Mouse (Mus musculus) hindbrain, postnatal 0 days (tissue): ENCODE results near the gene Krt79. TPM values are rescaled to one million over a fixed set of nuclear protein-coding genes. Genes with fewer than 3 reads are reported as not detected.

Source experiments
- ATAC-seq: fragments of 200-750 bp; cut with Nextera tagmentation; 2 replicates; pipeline ENCODE4 v1.8.0; 2017; ENCODE audit warnings: mild to moderate bottlenecking, moderate TSS enrichment, moderate library complexity
- DNase-seq: peaks from one replicate; pipeline ENCODE4 v3.0.0-alpha.2; 2015; ENCODE audit warnings: low spot score
- H3K27ac ChIP-seq: fragments of 300-500 bp; sonication (generic); 2 replicates; pipeline ENCODE4 v1.5.1; 2014; ENCODE audit warnings: mild to moderate bottlenecking
- H3K27me3 ChIP-seq: fragments of 300-500 bp; sonication (generic); 2 replicates; pipeline ENCODE4 v1.6.1; 2014; ENCODE audit warnings: low read length, mixed read lengths; ENCODE audit not compliant: insufficient read depth
- H3K36me3 ChIP-seq: fragments of 300-500 bp; sonication (generic); 2 replicates; pipeline ENCODE4 v1.6.1; 2014; ENCODE audit warnings: low read length, mixed read lengths; ENCODE audit not compliant: insufficient read depth
- H3K4me1 ChIP-seq: fragments of 300-500 bp; sonication (generic); 2 replicates; pipeline ENCODE4 v1.6.1; 2014; ENCODE audit warnings: antibody characterized with exemption, low read length, mixed read lengths; ENCODE audit not compliant: insufficient read depth
- H3K4me2 ChIP-seq: fragments of 300-500 bp; sonication (generic); 2 replicates; pipeline ENCODE4 v1.6.1; 2014; ENCODE audit warnings: low read depth, mild to moderate bottlenecking, low read length, moderate library complexity, mixed read lengths
- H3K4me3 ChIP-seq: fragments of 300-500 bp; sonication (generic); 2 replicates; pipeline ENCODE4 v1.5.1; 2014; ENCODE audit warnings: low read length
- H3K9ac ChIP-seq: fragments of 300-500 bp; sonication (generic); replicated peaks from 2 replicates; pipeline ENCODE4 v1.6.1; 2014; ENCODE audit warnings: mild to moderate bottlenecking, low read length, moderate library complexity, mixed read lengths
- H3K9me3 ChIP-seq: fragments of 300-500 bp; sonication (generic); 2 replicates; pipeline ENCODE4 v1.6.1; 2016; ENCODE audit warnings: low read length, mixed read lengths
- CTCF ChIP-seq: IDR thresholded peaks from 2 replicates; pipeline ENCODE4 v1.5.1; 2016; ENCODE audit warnings: antibody characterized with exemption, control low read depth, low read depth
- WGBS: fragments of 180-500 bp; shearing (Covaris S2); extraction: QIAGEN DNeasy Blood & Tissue Kit; methylation state at CpG from one replicate; pipeline ENCODE4 v1.1.7; 2014; 5-methylcytosine and 5-hydroxymethylcytosine counted together
- polyA plus RNA-seq: library from polyadenylated mRNA; unstranded; fragments of >200 nt; fragmentation: Nextera tagmentation; extraction: Ambion mirVana; gene quantifications from 2 replicates; pipeline ENCODE4 v1.2.1, GENCODE M21; 2015
- total RNA-seq: library from RNA; depleted of rRNA; stranded (reverse); fragments of >200 nt; gene quantifications from 2 replicates; pipeline ENCODE4 v1.2.3, GENCODE M21; 2014

The Krt79 gene
- total and polyA plus RNA-seq, 2 experiments from 2014 or later, result 0.21 to 0.50 TPM

GRCm38 (mm10) chr15:101938600-101939308 lies 1.4 kb downstream of the Krt79 start:
- WGBS, result 81% methylated on average over 9 of the region's 9 CpGs
- no peak for TF ChIP-seq CTCF
- no peaks in the 10 kb centered on the region for H3K4me1 ChIP-seq
- no peaks in the 10 kb centered on the region for H3K36me3 ChIP-seq
- no peak overlapping the region for H3K9ac ChIP-seq
- H3K27ac ChIP-seq, result no peak overlapping the region
- no peaks in the 10 kb centered on the region for H3K9me3 ChIP-seq
- no peak overlapping the region for H3K4me3 ChIP-seq
- H3K27me3 ChIP-seq, result no peaks in the 10 kb centered on the region
- DNase-seq (no peak), ATAC-seq (no peak)
- H3K4me2 ChIP-seq, result no peak overlapping the region

- DNase-seq (no peak), ATAC-seq (no peak)
- Histone ChIP-seq H3K4me3 (no peak overlapping the region), H3K27me3 (no peaks in the 10 kb centered on the region; the same call in 1 of the 2 replicates), H3K9ac (no peak overlapping the region), H3K27ac (no peak overlapping the region), H3K4me2 (no peak overlapping the region), H3K4me1 (0 out of 2 replicates have a peak, but pooled peaks cover 11% of the 10 kb centered on the region), H3K36me3 (no peaks in the 10 kb centered on the region), H3K9me3 (no peaks in the 10 kb centered on the region)
- 81% methylated on average over 6 of the region's 6 CpGs for WGBS
- TF ChIP-seq CTCF, result no peak
These were observed 7.1 kb downstream of the Krt79 start for GRCm38 (mm10) chr15:101933024-101933423.

GRCm38 (mm10) chr15:101929666-101930065 lies 10.5 kb downstream of the Krt79 start:
- H3K9ac ChIP-seq, result peak overlapping the region; percentile 21; the same call in 1 of the 2 replicates
- H3K4me2 ChIP-seq, result peak overlapping the region; percentile 38
- no peaks in the 10 kb centered on the region for H3K36me3 ChIP-seq
- H3K9me3 ChIP-seq, result no peaks in the 10 kb centered on the region
- WGBS, result 9% methylated on average over 17 of the region's 17 CpGs
- no peak; the same call in 1 of the 2 replicates for ATAC-seq
- H3K4me1 ChIP-seq, result 0 out of 2 replicates have a peak, but pooled peaks cover 11% of the 10 kb centered on the region
- H3K27ac ChIP-seq, result no peak overlapping the region
- H3K27me3 ChIP-seq, result no peaks in the 10 kb centered on the region; the same call in 1 of the 2 replicates
- no peak for TF ChIP-seq CTCF
- peak; percentile 4 for DNase-seq
- H3K4me3 ChIP-seq, result 0 out of 2 replicates have a peak overlapping the region, but pooled peaks have one; percentile 1

GRCm38 (mm10) chr15:101929087-101929486 lies 11.0 kb downstream of the Krt79 start:
- no peaks in the 10 kb centered on the region for H3K9me3 ChIP-seq

GRCm38 (mm10) chr15:101927340-101928080 lies 12.6 kb downstream of the Krt79 start:
- Histone ChIP-seq H3K4me2 (no peak overlapping the region), H3K9ac (no peak overlapping the region), H3K36me3 (no peaks in the 10 kb centered on the region), H3K4me1 (0 out of 2 replicates have a peak, but pooled peaks cover 11% of the 10 kb centered on the region), H3K27me3 (no peaks in the 10 kb centered on the region; the same call in 1 of the 2 replicates), H3K4me3 (no peak overlapping the region), H3K9me3 (no peaks in the 10 kb centered on the region), H3K27ac (no peak overlapping the region)
- DNase-seq (no peak), ATAC-seq (no peak)
- whole genome bisulfite sequencing, result 65% methylated on average over 12 of the region's 12 CpGs
- no peak for TF ChIP-seq CTCF

More at GRCm38 (mm10) chr15:101929087-101929486, 11.0 kb downstream of the Krt79 start:
- Histone ChIP-seq H3K27me3 (no peaks in the 10 kb centered on the region; the same call in 1 of the 2 replicates), H3K4me2 (no peak overlapping the region), H3K9ac (no peak overlapping the region), H3K4me3 (no peak overlapping the region), H3K36me3 (no peaks in the 10 kb centered on the region), H3K27ac (no peak overlapping the region), H3K4me1 (0 out of 2 replicates have a peak, but pooled peaks cover 11% of the 10 kb centered on the region)
- no peak for TF ChIP-seq CTCF
- DNase-seq (no peak), ATAC-seq (no peak)
- WGBS, result 29% methylated on average over 9 of the region's 9 CpGs

GRCm38 (mm10) chr15:101925041-101925440 lies 15.1 kb downstream of the Krt79 start:
- H3K9ac ChIP-seq, result no peak overlapping the region
- no peaks in the 10 kb centered on the region for H3K9me3 ChIP-seq
- no peaks in the 10 kb centered on the region; the same call in 1 of the 2 replicates for H3K27me3 ChIP-seq
- DNase-seq, result no peak
- H3K4me2 ChIP-seq, result no peak overlapping the region
- ATAC-seq, result no peak
- H3K4me3 ChIP-seq, result no peak overlapping the region
- 0 out of 2 replicates have a peak, but pooled peaks cover 6% of the 10 kb centered on the region for H3K4me1 ChIP-seq
- no peak for TF ChIP-seq CTCF
- no peak overlapping the region for H3K27ac ChIP-seq
- 87% methylated on average over 1 of the region's 1 CpGs for WGBS
- no peaks in the 10 kb centered on the region for H3K36me3 ChIP-seq
